Mouse (Mus musculus) midbrain, embryonic 14.5 days (tissue): ENCODE measurements around the gene Fbxw21. TPM values are rescaled to one million over a fixed set of nuclear protein-coding genes. Genes with fewer than 3 reads are reported as not detected.

Source experiments
- ATAC-seq: fragments of 200-750 bp; cut with Nextera tagmentation; 2 replicates; pipeline ENCODE4 v1.8.0; 2017; ENCODE audit warnings: moderate number of reproducible peaks, moderate library complexity; ENCODE audit not compliant: low FRiP score, low TSS enrichment
- DNase-seq: peaks from one replicate; pipeline ENCODE4 v3.0.0-alpha.2; 2015
- H3K27ac ChIP-seq: fragments of 300-500 bp; sonication (generic); replicated peaks from 2 replicates; pipeline ENCODE4 v1.5.1; 2014; ENCODE audit warnings: mild to moderate bottlenecking, low read depth, low read length, moderate library complexity
- H3K27me3 ChIP-seq: fragments of 300-500 bp; sonication (generic); 2 replicates; pipeline ENCODE4 v1.6.1; 2014; ENCODE audit warnings: low read length, control low read depth, mixed read lengths; ENCODE audit not compliant: control insufficient read depth, insufficient read depth
- H3K36me3 ChIP-seq: fragments of 300-500 bp; sonication (generic); 2 replicates; pipeline ENCODE4 v1.6.1; 2014; ENCODE audit warnings: low read length, control low read depth; ENCODE audit not compliant: control insufficient read depth, insufficient read depth
- H3K4me1 ChIP-seq: fragments of 300-500 bp; sonication (generic); 2 replicates; pipeline ENCODE4 v1.6.1; 2014; ENCODE audit warnings: mild to moderate bottlenecking, antibody characterized with exemption, low read length, control low read depth; ENCODE audit not compliant: control insufficient read depth, insufficient read depth
- H3K4me2 ChIP-seq: fragments of 300-500 bp; sonication (generic); 2 replicates; pipeline ENCODE4 v1.6.1; 2014; ENCODE audit warnings: mild to moderate bottlenecking, low read length, moderate library complexity
- H3K4me3 ChIP-seq: fragments of 300-500 bp; sonication (generic); replicated peaks from 2 replicates; pipeline ENCODE4 v1.5.1; 2014; ENCODE audit warnings: low read depth, low read length
- H3K9ac ChIP-seq: fragments of 300-500 bp; sonication (generic); replicated peaks from 2 replicates; pipeline ENCODE4 v1.6.1; 2014; ENCODE audit warnings: mild to moderate bottlenecking, low read length, moderate library complexity
- H3K9me3 ChIP-seq: fragments of 300-500 bp; sonication (generic); 2 replicates; pipeline ENCODE4 v1.6.1; 2016; ENCODE audit warnings: low read length, control low read depth, mixed read lengths; ENCODE audit not compliant: control insufficient read depth
- WGBS: fragments of 180-500 bp; shearing (Covaris S2); extraction: QIAGEN DNeasy Blood & Tissue Kit; methylation state at CpG from one replicate; pipeline ENCODE4 v1.1.7; 2014; 5-methylcytosine and 5-hydroxymethylcytosine counted together
- polyA plus RNA-seq: library from polyadenylated mRNA; unstranded; fragments of >200 nt; fragmentation: Nextera tagmentation; extraction: Ambion mirVana; gene quantifications from 2 replicates; pipeline ENCODE4 v1.2.1, GENCODE M21; 2014

The Fbxw21 gene
- polyA plus RNA-seq, 1 experiment from 2014 or later: not detected

DNA sequence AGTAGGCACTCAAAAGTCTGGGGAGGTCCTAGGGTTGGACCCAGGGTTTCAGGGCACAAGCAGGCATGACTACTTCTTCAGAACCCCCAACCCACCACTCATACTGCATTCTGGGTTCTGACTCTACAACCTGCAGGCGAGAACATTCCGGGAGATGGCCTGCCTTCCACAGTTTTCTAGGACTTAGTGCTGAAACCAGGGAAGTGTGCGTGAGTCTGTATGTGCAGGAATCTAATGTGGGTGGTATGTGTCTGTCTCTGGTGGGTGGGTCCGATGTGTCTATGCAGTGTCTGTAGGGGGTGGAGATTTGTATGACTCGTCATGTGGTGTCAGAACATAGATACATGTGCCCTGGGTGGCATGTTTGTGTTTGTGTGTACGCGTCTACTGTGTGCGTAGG lies 63.5 kb downstream of the Fbxw21 start:
- Histone ChIP-seq H3K27ac (peak overlapping the region; percentile 100), H3K27me3 (no peaks in the 10 kb centered on the region), H3K9ac (peak overlapping the region; percentile 97; the same call in 1 of the 2 replicates), H3K4me2 (peak overlapping the region; percentile 97), H3K4me3 (peak overlapping the region; percentile 76), H3K9me3 (no peaks in the 10 kb centered on the region), H3K4me1 (peaks cover 39% of the 10 kb centered on the region), H3K36me3 (peaks cover 39% of the 10 kb centered on the region)
- WGBS: 88% methylated on average over 8 of the region's 8 CpGs
- DNase-seq: no peak
- no peak for ATAC-seq

DNA sequence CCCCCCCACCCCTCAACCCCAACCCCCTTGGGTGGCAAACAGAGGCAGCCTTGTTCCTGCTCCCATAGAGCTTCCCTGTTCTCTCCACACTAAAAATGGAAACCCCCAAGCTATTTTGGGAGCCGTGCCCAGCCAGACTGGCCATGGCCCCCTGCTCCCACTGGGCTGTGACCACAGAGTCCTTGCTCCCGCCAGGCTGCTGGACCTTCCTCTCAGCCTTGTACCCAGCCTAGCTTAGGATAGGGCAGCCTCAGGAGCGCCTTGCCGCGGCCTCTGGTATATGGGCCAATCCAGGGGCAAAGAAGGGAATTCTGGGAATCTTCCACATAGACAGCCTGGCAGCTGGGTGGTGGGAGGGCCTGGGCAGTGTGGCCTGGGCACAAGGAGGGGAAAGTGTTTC lies 64.0 kb downstream of the Fbxw21 start:
- peak overlapping the region; percentile 97 for H3K4me2 ChIP-seq
- H3K4me1 ChIP-seq: peaks cover 39% of the 10 kb centered on the region
- peak overlapping the region; percentile 97 for H3K9ac ChIP-seq
- 52% methylated on average over 5 of the region's 5 CpGs for WGBS
- H3K36me3 ChIP-seq: peaks cover 34% of the 10 kb centered on the region
- peak overlapping the region; percentile 76 for H3K4me3 ChIP-seq
- no peaks in the 10 kb centered on the region for H3K9me3 ChIP-seq
- peak overlapping the region; percentile 100 for H3K27ac ChIP-seq
- H3K27me3 ChIP-seq: no peaks in the 10 kb centered on the region
- ATAC-seq (no peak), DNase-seq (peak; percentile 48)

DNA sequence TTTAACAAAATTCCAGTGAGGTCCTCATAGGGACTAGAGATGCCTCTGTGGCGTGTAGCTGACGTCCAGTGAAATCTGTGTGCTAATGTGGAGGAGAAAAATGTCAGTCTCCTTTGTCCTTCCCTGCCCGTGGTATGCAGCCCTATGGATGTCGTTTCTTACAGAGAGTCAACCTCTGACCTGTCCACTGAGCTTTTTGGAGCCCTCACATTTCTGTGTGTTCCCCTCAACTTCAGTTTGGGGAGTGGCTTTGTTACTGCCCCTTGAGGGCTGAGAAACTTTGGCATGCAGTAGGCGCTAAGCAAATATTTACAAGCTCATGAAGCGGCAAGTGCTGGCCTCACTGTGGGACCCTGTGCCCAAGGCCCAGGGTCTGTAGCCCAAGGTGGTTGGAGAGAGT lies 64.5 kb downstream of the Fbxw21 start:
- peak overlapping the region; percentile 97 for H3K9ac ChIP-seq
- H3K4me1 ChIP-seq: peaks cover 39% of the 10 kb centered on the region
- H3K4me2 ChIP-seq: peak overlapping the region; percentile 97
- ATAC-seq: no peak
- H3K27ac ChIP-seq: peak overlapping the region; percentile 100
- no peaks in the 10 kb centered on the region for H3K9me3 ChIP-seq
- H3K36me3 ChIP-seq: peaks cover 28% of the 10 kb centered on the region
- H3K27me3 ChIP-seq: no peaks in the 10 kb centered on the region
- peak overlapping the region; percentile 76 for H3K4me3 ChIP-seq
- 6% methylated on average over 6 of the region's 6 CpGs for WGBS
- peak; percentile 30 for DNase-seq

DNA sequence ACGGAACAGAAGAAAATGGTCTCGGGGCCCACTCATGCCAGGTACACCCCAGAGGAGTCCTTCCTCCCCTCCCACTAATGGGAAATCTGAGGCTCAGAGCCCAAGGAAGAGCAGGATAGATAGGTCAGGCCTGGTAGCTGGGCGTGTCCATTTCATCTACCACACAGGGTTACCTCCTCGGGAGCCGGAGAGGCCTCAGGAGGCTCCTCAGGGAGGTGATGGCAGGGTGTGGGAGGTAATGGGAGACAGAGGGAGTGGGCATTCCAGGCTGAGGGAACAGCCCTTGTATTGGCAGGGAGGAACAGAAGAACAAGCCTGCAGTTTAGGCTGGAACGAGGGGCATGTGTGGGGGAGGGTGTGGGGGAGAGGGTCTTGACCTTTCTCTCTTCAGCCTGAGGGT lies 65.0 kb downstream of the Fbxw21 start:
- 10% methylated on average over 6 of the region's 6 CpGs for WGBS
- ATAC-seq: no peak

DNA sequence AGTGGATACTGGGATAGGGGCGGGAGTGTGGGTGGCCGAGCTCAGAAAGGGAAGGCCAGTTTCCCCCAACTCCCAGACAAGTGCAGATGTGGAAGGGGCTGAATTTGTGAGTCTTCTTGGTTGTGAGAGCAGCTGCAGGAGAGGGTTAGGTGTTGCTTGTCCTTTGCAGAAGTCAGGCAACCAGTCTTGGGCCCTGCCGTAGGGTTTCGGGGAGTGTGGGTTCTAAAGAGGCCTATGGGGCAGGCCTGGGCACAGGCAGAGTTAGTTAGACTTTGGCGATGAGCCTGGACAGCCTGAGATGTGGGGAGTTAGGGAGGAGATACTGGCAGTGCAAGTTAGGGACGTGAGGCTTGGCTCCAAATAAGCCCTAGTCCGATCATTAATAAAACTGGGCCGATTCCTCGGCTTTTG lies 65.6 kb downstream of the Fbxw21 start:
- Histone ChIP-seq H3K4me2 (peak overlapping the region; percentile 97), H3K4me1 (peaks cover 39% of the 10 kb centered on the region), H3K27ac (peak overlapping the region; percentile 100), H3K36me3 (peaks cover 29% of the 10 kb centered on the region), H3K9ac (peak overlapping the region; percentile 97), H3K4me3 (peak overlapping the region; percentile 76), H3K27me3 (no peaks in the 10 kb centered on the region), H3K9me3 (no peaks in the 10 kb centered on the region)
- DNase-seq: no peak
- no peak; the same call in 1 of the 2 replicates for ATAC-seq
- WGBS: 4% methylated on average over 9 of the region's 9 CpGs

More for the DNA sequence above, 65.0 kb downstream of the Fbxw21 start:
- peak overlapping the region; percentile 97 for H3K9ac ChIP-seq
- peak overlapping the region; percentile 97 for H3K4me2 ChIP-seq
- H3K36me3 ChIP-seq: peaks cover 27% of the 10 kb centered on the region
- H3K27ac ChIP-seq: peak overlapping the region; percentile 100
- peak overlapping the region; percentile 76 for H3K4me3 ChIP-seq
- H3K9me3 ChIP-seq: no peaks in the 10 kb centered on the region
- no peaks in the 10 kb centered on the region for H3K27me3 ChIP-seq
- peak; percentile 55 for DNase-seq
- H3K4me1 ChIP-seq: peaks cover 39% of the 10 kb centered on the region

DNA sequence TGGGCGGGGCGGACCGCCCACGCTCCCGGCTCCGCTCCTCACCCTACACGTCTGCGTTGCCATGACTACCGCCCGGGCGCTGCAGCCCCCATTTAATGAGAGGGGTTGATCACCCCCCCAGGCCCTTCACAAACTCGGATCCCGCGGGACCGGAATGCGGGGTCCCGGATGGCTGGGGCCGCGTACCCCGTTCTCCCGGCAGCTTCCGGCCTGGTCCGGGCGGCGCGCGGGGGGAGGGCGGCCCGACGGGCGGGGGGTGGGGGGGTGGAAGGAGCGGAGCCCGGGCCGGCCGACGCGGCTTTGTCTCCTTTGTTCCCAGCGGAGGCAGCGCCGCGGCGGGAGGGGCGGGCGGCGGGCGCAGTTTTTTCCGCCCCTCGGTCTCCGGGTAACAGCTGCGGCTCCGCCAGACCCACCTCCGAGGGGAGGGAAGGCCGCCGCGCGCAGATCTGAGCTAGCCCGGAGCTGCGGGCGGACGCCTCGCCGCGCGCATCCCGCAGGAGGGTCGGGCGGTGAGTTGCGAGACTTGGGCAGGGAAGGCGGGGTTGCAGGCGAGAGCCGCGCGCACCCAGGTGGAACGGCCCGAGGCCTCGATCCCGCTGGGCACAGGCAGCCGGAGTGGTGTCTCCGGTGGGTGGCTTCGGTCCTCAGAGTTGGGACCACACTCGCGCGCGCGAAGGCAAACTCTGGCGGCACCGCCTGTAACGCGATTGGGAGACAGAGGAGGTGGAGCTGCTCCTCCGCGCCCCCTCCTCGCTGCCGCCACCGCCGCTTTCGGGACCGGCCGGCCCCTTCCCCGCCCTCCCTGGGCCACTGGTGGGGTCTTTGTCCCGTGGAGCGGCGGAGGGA lies 66.5 kb downstream of the Fbxw21 start, which contains the start of gene Plxnb1:
Gene Plxnb1 (plus strand): TSS at position 253 of the 846 bp plus-strand sequence.
- Histone ChIP-seq H3K36me3 (peaks cover 31% of the 10 kb centered on the region), H3K9ac (peak within 1 kb of the TSS; percentile 97), H3K4me2 (peak within 1 kb of the TSS; percentile 97), H3K27me3 (no peaks in the 10 kb centered on the region), H3K9me3 (no peaks in the 10 kb centered on the region), H3K27ac (peak within 1 kb of the TSS; percentile 100), H3K4me3 (peak within 1 kb of the TSS; percentile 76), H3K4me1 (peaks cover 39% of the 10 kb centered on the region)
- peak; percentile 71 for ATAC-seq
- WGBS: under 1% methylated on average over 96 of the region's 102 CpGs
- peak; percentile 89 for DNase-seq

DNA sequence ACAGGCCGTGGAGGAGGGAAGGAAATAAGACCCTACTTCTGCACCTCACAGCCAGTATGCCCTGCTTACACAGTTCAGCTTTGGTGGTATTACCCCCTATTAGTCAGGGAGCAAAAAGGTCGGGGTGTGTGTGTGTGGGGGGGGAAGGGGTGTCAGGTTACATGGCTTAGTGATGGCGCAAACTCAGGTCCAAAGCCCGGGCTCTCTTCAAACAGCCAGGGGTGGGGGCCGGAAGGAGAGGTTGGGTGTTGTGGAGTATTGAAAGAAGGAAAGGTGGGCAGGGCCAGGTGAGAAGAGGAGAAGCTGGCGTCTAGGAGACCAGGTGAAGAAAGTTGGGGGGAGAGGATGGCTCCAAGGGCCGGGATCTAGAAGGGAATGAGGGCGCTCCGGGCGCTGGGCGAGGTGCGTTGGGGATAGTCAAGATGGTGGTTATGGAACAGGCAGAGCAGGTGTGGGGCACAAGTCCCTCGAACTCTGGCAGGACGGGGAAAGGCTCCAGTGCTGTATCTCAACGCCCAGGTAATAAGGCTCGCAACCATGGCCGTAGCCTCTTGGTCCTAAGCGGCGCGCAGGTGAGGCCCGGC lies 67.2 kb downstream of the Fbxw21 start:
- Histone ChIP-seq H3K36me3 (peaks cover 31% of the 10 kb centered on the region), H3K4me3 (peak overlapping the region; percentile 76), H3K9me3 (no peaks in the 10 kb centered on the region), H3K4me2 (peak overlapping the region; percentile 97), H3K9ac (peak overlapping the region; percentile 97), H3K27me3 (no peaks in the 10 kb centered on the region), H3K27ac (peak overlapping the region; percentile 100), H3K4me1 (peaks cover 39% of the 10 kb centered on the region)
- ATAC-seq (no peak; the same call in 1 of the 2 replicates), DNase-seq (no peak)
- WGBS: 1% methylated on average over 21 of the region's 21 CpGs

DNA sequence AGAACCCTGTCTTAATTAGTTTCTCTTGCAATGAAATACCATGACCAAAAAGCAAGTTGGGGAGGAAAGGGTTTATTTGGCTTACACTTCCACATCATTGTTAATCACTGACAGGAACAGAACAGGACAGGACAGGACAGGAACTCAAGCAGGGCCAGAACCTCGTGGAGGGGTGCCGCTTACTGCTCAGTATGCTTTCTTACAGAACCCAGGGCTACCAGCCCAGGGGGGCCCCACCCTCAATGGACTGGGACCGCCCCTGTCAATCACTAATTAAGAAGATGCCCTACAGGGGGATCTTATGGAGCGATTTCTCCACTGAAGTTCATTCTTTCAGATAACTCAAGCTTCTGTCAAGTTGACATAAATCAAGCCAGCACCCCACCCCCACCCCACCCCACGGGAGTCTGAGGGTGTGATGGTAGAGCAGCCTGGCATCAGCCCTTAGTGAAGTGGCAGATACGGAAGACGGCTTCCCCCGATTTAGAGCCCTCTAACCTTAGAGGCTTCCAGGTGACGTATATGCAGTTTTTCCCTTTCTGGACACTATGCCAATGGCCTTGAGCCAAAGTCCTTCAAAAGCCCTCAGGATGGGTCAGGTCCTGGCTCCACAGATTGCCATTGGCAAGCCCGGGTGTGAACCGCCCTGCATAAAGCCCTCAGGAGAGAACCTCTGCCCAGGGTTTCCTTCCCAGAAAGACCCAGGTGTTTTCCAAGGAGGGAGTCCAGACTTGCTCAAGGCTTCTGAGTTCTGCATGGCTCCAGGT lies 67.9 kb downstream of the Fbxw21 start:
- Histone ChIP-seq H3K27ac (peak overlapping the region; percentile 100), H3K4me2 (peak overlapping the region; percentile 97), H3K9ac (peak overlapping the region; percentile 97), H3K4me1 (peaks cover 34% of the 10 kb centered on the region), H3K4me3 (peak overlapping the region; percentile 76), H3K36me3 (peaks cover 27% of the 10 kb centered on the region), H3K27me3 (no peaks in the 10 kb centered on the region), H3K9me3 (no peaks in the 10 kb centered on the region)
- ATAC-seq (no peak), DNase-seq (peak; percentile 35)
- WGBS: 17% methylated on average over 11 of the region's 11 CpGs
